Mouse (Mus musculus) heart, embryonic 16.5 days (tissue): ENCODE results near the gene Abr. TPM values are rescaled to one million over a fixed set of nuclear protein-coding genes. Genes with fewer than 3 reads are reported as not detected.

ENCODE experiments used
- ATAC-seq: fragments of 200-750 bp; cut with Nextera tagmentation; replicated peaks from 2 replicates; pipeline ENCODE4 v1.8.0; 2017; ENCODE audit warnings: moderate number of reproducible peaks; ENCODE audit not compliant: insufficient read depth, low FRiP score; ENCODE audit errors: extremely low read depth
- H3K27ac ChIP-seq: fragments of 300-500 bp; sonication (generic); 2 replicates; pipeline ENCODE4 v1.5.1; 2014; ENCODE audit warnings: mild to moderate bottlenecking, low read length, control low read depth, moderate library complexity
- H3K27me3 ChIP-seq: fragments of 300-500 bp; sonication (generic); 2 replicates; pipeline ENCODE4 v1.6.1; 2014; ENCODE audit warnings: low read length, mixed read lengths; ENCODE audit not compliant: control insufficient read depth, insufficient read depth
- H3K36me3 ChIP-seq: fragments of 300-500 bp; sonication (generic); 2 replicates; pipeline ENCODE4 v1.6.1; 2014; ENCODE audit not compliant: control insufficient read depth, insufficient read depth
- H3K4me1 ChIP-seq: fragments of 300-500 bp; sonication (generic); 2 replicates; pipeline ENCODE4 v1.6.1; 2014; ENCODE audit warnings: low read length, mixed read lengths; ENCODE audit not compliant: control insufficient read depth, insufficient read depth
- H3K4me2 ChIP-seq: fragments of 300-500 bp; sonication (generic); 2 replicates; pipeline ENCODE4 v1.6.1; 2014; ENCODE audit warnings: low read depth, mild to moderate bottlenecking, control low read depth, low read length
- H3K4me3 ChIP-seq: fragments of 300-500 bp; sonication (generic); 2 replicates; pipeline ENCODE4 v1.5.1; 2014; ENCODE audit warnings: mild to moderate bottlenecking, control low read depth, low read length
- H3K9ac ChIP-seq: fragments of 300-500 bp; sonication (generic); 2 replicates; pipeline ENCODE4 v1.6.1; 2014; ENCODE audit warnings: low read length, control low read depth
- H3K9me3 ChIP-seq: fragments of 300-500 bp; sonication (generic); replicated peaks from 2 replicates; pipeline ENCODE4 v1.6.1; 2016; ENCODE audit warnings: low read length; ENCODE audit not compliant: control insufficient read depth
- WGBS: fragments of 180-500 bp; shearing (Covaris S2); extraction: QIAGEN DNeasy Blood & Tissue Kit; methylation state at CpG from one replicate; pipeline ENCODE4 v1.1.7; 2014; 5-methylcytosine and 5-hydroxymethylcytosine counted together
- polyA plus RNA-seq: library from polyadenylated mRNA; unstranded; fragments of >200 nt; fragmentation: Nextera tagmentation; extraction: Ambion mirVana; gene quantifications from 2 replicates; pipeline ENCODE4 v1.2.1, GENCODE M21; 2015

Abr gene
- polyA plus RNA-seq, 1 experiment from 2014 or later: 21.0 TPM

GRCm38 (mm10) chr11:76650862-76651560 is 28.9 kb upstream of the Abr start:
- Histone ChIP-seq H3K4me1 (peaks cover 10% of the 10 kb centered on the region), H3K9me3 (no peaks in the 10 kb centered on the region), H3K27me3 (no peaks in the 10 kb centered on the region), H3K4me2 (no peak overlapping the region), H3K27ac (no peak overlapping the region), H3K4me3 (no peak overlapping the region), H3K9ac (no peak overlapping the region), H3K36me3 (no peaks in the 10 kb centered on the region)
- ATAC-seq: no peak
- WGBS: 54% methylated on average over 12 of the region's 14 CpGs

- H3K4me2 ChIP-seq: peak overlapping the region; percentile 64
- peak overlapping the region; percentile 42 for H3K9ac ChIP-seq
- peaks cover 13% of the 10 kb centered on the region for H3K4me1 ChIP-seq
- H3K27ac ChIP-seq: no peak overlapping the region; the same call in 1 of the 2 replicates
- H3K36me3 ChIP-seq: no peaks in the 10 kb centered on the region
- 4% methylated on average over 9 of the region's 9 CpGs for WGBS
- peaks cover 9% of the 10 kb centered on the region; the same call in 1 of the 2 replicates for H3K27me3 ChIP-seq
- ATAC-seq: peak; percentile 47; the same call in 1 of the 2 replicates
- no peaks in the 10 kb centered on the region for H3K9me3 ChIP-seq
- peak overlapping the region; percentile 31 for H3K4me3 ChIP-seq
Measured at GRCm38 (mm10) chr11:76647500-76647899, 25.4 kb upstream of the Abr start.

- Histone ChIP-seq H3K4me3 (peak overlapping the region; percentile 31), H3K27ac (no peak overlapping the region; the same call in 1 of the 2 replicates), H3K9me3 (no peaks in the 10 kb centered on the region), H3K4me2 (peak overlapping the region; percentile 64), H3K36me3 (no peaks in the 10 kb centered on the region), H3K27me3 (peaks cover 9% of the 10 kb centered on the region; the same call in 1 of the 2 replicates), H3K9ac (peak overlapping the region; percentile 42), H3K4me1 (peaks cover 13% of the 10 kb centered on the region)
- WGBS: 9% methylated on average over 7 of the region's 7 CpGs
- 0 out of 2 replicates have a peak, but pooled peaks have one; percentile 26 for ATAC-seq
Measured at GRCm38 (mm10) chr11:76647062-76647461, 24.9 kb upstream of the Abr start.

- no peaks in the 10 kb centered on the region for H3K36me3 ChIP-seq
- peak overlapping the region; percentile 44; the same call in 1 of the 2 replicates for H3K9ac ChIP-seq
- H3K27ac ChIP-seq: no peak overlapping the region
- H3K9me3 ChIP-seq: no peaks in the 10 kb centered on the region
- peak overlapping the region; percentile 67 for H3K4me2 ChIP-seq
- H3K27me3 ChIP-seq: peaks cover 9% of the 10 kb centered on the region; the same call in 1 of the 2 replicates
- H3K4me3 ChIP-seq: peak overlapping the region; percentile 35
- peak; percentile 83 for ATAC-seq
- under 1% methylated on average over 19 of the region's 19 CpGs for WGBS
- H3K4me1 ChIP-seq: peaks cover 13% of the 10 kb centered on the region
Measured at GRCm38 (mm10) chr11:76645955-76646354, 23.8 kb upstream of the Abr start.

- no peak overlapping the region for H3K4me2 ChIP-seq
- no peak for ATAC-seq
- peaks cover 13% of the 10 kb centered on the region for H3K4me1 ChIP-seq
- H3K27me3 ChIP-seq: peaks cover 9% of the 10 kb centered on the region; the same call in 1 of the 2 replicates
- WGBS: 70% methylated on average over 9 of the region's 9 CpGs
- H3K4me3 ChIP-seq: no peak overlapping the region
- no peak overlapping the region for H3K9ac ChIP-seq
- H3K9me3 ChIP-seq: no peaks in the 10 kb centered on the region
- no peaks in the 10 kb centered on the region for H3K36me3 ChIP-seq
- H3K27ac ChIP-seq: no peak overlapping the region
Measured at GRCm38 (mm10) chr11:76645036-76645435, 22.9 kb upstream of the Abr start.

- WGBS: 77% methylated on average over 6 of the region's 6 CpGs
- Histone ChIP-seq H3K9me3 (no peaks in the 10 kb centered on the region), H3K36me3 (no peaks in the 10 kb centered on the region)
Measured at GRCm38 (mm10) chr11:76644257-76644656, 22.1 kb upstream of the Abr start.

GRCm38 (mm10) chr11:76640231-76640630 is 18.1 kb upstream of the Abr start:
- no peak overlapping the region for H3K27ac ChIP-seq
- H3K4me1 ChIP-seq: no peaks in the 10 kb centered on the region
- 0 out of 2 replicates have a peak, but pooled peaks cover 6% of the 10 kb centered on the region for H3K27me3 ChIP-seq
- H3K4me3 ChIP-seq: no peak overlapping the region
- 63% methylated on average over 4 of the region's 4 CpGs for WGBS
- ATAC-seq: no peak
- no peak overlapping the region for H3K9ac ChIP-seq
- no peaks in the 10 kb centered on the region for H3K9me3 ChIP-seq
- no peaks in the 10 kb centered on the region for H3K36me3 ChIP-seq
- H3K4me2 ChIP-seq: no peak overlapping the region

More at GRCm38 (mm10) chr11:76644257-76644656, 22.1 kb upstream of the Abr start:
- no peak for ATAC-seq
- H3K4me1 ChIP-seq: peaks cover 13% of the 10 kb centered on the region
- no peak overlapping the region for H3K4me2 ChIP-seq
- no peak overlapping the region for H3K4me3 ChIP-seq
- H3K9ac ChIP-seq: no peak overlapping the region
- H3K27me3 ChIP-seq: peaks cover 9% of the 10 kb centered on the region; the same call in 1 of the 2 replicates
- H3K27ac ChIP-seq: no peak overlapping the region

GRCm38 (mm10) chr11:76639269-76639985 is 17.3 kb upstream of the Abr start:
- Histone ChIP-seq H3K27me3 (no peaks in the 10 kb centered on the region), H3K4me3 (no peak overlapping the region), H3K9ac (no peak overlapping the region), H3K9me3 (no peaks in the 10 kb centered on the region), H3K27ac (no peak overlapping the region), H3K36me3 (no peaks in the 10 kb centered on the region), H3K4me2 (no peak overlapping the region), H3K4me1 (no peaks in the 10 kb centered on the region)
- WGBS: 81% methylated on average over 17 of the region's 17 CpGs
- no peak for ATAC-seq

GRCm38 (mm10) chr11:76630487-76630886 is 8.4 kb upstream of the Abr start:
- Histone ChIP-seq H3K36me3 (no peaks in the 10 kb centered on the region), H3K9ac (no peak overlapping the region), H3K9me3 (no peaks in the 10 kb centered on the region), H3K4me1 (peaks cover 5% of the 10 kb centered on the region), H3K27ac (no peak overlapping the region), H3K4me3 (no peak overlapping the region), H3K4me2 (no peak overlapping the region), H3K27me3 (no peaks in the 10 kb centered on the region)
- ATAC-seq: no peak
- 78% methylated on average over 5 of the region's 5 CpGs for WGBS
